Mouse (Mus musculus): ENCODE measurements at regions not wholly inside any gene's neighbourhood (a gene's known extent, or its start where the extent isn't known, plus 50 kb on each side); places are given as distances from the start of the nearest gene placed in this dataset.

DNA sequence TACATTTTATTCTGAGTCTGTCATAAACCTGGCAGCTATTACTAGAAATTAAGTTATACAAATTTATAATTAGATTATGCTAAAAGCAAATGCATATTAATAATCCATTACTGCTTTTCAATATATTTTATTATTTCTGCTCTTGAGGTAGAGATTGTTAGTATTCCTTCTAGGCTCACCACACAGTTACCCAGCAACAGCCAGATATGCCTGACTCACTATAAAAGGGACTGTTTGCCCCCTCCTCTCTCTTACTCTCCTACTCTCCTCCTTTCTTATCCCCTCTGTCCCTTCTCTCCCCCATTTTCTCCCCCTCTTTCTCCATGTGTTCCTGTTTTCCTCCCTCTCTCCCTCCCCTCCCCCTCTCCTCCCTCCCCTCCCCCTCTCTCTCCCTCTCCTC is 98.7 kb downstream of the 4930505A04Rik start:
- Histone ChIP-seq H3K4me1 (replicated peaks; ENCODE audit: control insufficient read depth, insufficient read depth, low read length) (no peaks in the 10 kb centered on the region), H3K9ac (no peak overlapping the region), H3K4me3 (replicated peaks; ENCODE audit: low read length) (no peak overlapping the region), H3K36me3 (replicated peaks; ENCODE audit: control insufficient read depth, insufficient read depth) (no peaks in the 10 kb centered on the region), H3K9me3 (ENCODE audit: control insufficient read depth, low read length) (no peaks in the 10 kb centered on the region), H3K27ac (no peak overlapping the region), H3K27me3 (ENCODE audit: control insufficient read depth, insufficient read depth, low read length) (no peaks in the 10 kb centered on the region), H3K4me2 (replicated peaks) (no peak overlapping the region)
- ATAC-seq (ENCODE audit: low FRiP score), result no peak
- DNase-seq (ENCODE audit: low spot score), result no peak

DNA sequence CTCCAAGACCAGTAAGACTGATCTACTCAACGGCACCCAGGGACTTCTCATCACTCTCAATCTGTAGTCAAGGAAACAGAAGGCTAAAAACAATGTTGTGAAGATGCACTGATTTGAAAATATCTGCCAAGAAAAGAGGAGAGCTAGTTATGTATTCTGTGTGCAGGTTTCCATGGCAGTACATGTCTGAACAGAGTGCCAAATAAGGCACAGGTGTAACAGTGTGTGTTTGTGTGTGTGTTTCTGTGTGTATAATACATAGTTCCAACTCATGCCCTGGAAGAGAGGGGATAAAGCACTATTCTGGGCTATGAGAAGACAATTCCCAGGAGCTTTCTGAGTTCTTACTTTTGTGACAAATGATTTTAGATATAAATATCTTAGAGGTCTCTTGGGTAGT is 99.7 kb downstream of the 4930505A04Rik start:
- no peaks in the 10 kb centered on the region for H3K27me3 ChIP-seq (ENCODE audit: control insufficient read depth, insufficient read depth, low read length)
- H3K4me2 ChIP-seq (replicated peaks), result no peak overlapping the region
- H3K4me3 ChIP-seq (replicated peaks; ENCODE audit: low read length), result no peak overlapping the region
- no peak for ATAC-seq (ENCODE audit: low FRiP score)
- no peaks in the 10 kb centered on the region for H3K36me3 ChIP-seq (replicated peaks; ENCODE audit: control insufficient read depth, insufficient read depth)
- no peaks in the 10 kb centered on the region for H3K4me1 ChIP-seq (replicated peaks; ENCODE audit: control insufficient read depth, insufficient read depth, low read length)
- no peak overlapping the region for H3K9ac ChIP-seq
- no peaks in the 10 kb centered on the region for H3K9me3 ChIP-seq (ENCODE audit: control insufficient read depth, low read length)
- WGBS, result 70% methylated on average over 1 of the region's 1 CpGs
- H3K27ac ChIP-seq, result no peak overlapping the region
- DNase-seq (ENCODE audit: low spot score), result no peak

DNA sequence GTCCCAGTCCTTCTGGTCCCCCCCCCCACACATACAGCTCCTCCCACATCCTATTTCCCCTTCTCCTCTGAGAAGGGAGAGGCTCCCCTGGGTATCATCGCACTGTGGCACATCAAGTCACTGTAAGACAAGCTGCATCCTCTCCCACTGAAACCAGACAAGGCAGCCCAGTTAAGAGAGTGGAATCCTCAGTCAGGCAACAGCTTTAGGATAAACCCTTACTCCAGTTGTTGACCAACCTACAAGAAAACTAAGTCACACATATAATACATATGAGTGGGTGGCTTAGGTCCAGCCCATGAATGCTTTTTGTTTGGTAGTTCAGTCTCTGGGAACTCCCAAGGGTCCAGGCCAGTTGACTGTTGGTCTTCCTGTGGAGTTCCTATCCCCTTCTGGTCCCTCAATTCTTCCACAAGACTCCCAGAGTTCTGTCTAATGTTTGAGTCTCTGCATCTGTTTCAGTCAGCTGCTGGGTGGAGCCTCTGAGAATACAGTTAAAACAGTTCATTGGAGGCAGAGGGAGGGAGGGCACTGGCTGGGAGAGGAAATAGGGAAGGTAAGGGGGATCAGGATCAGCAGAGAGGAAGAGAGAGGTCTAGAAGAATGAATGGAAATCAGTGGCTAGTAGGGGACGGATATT is 101.7 kb upstream of the Sptbn1 start:
- H3K9ac ChIP-seq, result no peak overlapping the region
- WGBS, result 86% methylated on average over 2 of the region's 2 CpGs
- H3K9me3 ChIP-seq (ENCODE audit: control insufficient read depth, low read length), result no peaks in the 10 kb centered on the region
- H3K4me3 ChIP-seq (replicated peaks; ENCODE audit: low read length), result no peak overlapping the region
- no peak overlapping the region for H3K27ac ChIP-seq
- H3K4me1 ChIP-seq (replicated peaks; ENCODE audit: control insufficient read depth, insufficient read depth, low read length), result no peaks in the 10 kb centered on the region
- no peak overlapping the region for H3K4me2 ChIP-seq (replicated peaks)
- ATAC-seq (ENCODE audit: low FRiP score), result no peak
- no peaks in the 10 kb centered on the region for H3K27me3 ChIP-seq (ENCODE audit: control insufficient read depth, insufficient read depth, low read length)
- H3K36me3 ChIP-seq (replicated peaks; ENCODE audit: control insufficient read depth, insufficient read depth), result no peaks in the 10 kb centered on the region
- no peak for DNase-seq (ENCODE audit: low spot score)

DNA sequence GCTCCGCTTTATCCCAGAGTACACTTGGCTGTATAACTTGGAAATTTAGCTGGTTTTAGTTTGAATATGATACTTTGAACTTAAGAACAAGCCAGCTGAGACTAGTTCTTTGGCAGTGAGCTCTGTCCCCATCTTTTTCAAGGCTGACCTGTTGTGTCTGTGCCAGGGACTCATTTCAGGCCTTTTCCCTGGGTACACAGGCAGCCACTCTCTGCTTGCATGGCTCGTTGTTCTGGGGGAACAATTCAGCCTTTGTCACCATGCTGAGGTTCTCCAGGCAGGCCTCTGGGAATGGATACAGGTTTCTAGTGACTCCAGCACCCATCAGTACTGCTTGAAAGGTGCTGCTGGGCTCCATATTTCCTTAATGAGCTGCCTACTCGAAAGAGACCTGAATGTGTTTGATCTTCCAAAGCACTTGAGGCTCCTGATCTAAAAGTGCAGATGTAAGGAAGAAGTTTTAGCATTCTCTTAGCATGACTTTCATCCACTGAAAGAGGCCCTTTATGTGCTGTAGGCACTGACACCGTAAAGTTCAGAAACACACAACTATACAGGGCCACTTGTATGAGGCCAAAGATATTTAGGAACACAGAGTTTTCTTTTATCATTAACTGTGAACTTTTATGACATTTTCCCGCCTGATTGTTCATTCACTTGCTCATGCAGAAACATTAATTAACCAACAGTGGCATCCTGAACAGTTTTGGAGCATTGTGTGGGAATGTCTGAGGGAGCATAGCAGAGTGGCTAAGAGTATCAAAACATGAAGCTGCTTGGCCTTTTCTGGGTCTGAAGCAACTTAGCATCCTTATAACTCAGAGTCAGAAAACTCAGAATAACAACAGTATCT is 99.6 kb upstream of the Sptbn1 start:
- Histone ChIP-seq H3K27me3 (ENCODE audit: control insufficient read depth, insufficient read depth, low read length) (no peaks in the 10 kb centered on the region), H3K4me3 (replicated peaks; ENCODE audit: low read length) (no peak overlapping the region), H3K9ac (no peak overlapping the region), H3K9me3 (ENCODE audit: control insufficient read depth, low read length) (no peaks in the 10 kb centered on the region), H3K4me1 (replicated peaks; ENCODE audit: control insufficient read depth, insufficient read depth, low read length) (no peaks in the 10 kb centered on the region), H3K36me3 (replicated peaks; ENCODE audit: control insufficient read depth, insufficient read depth) (no peaks in the 10 kb centered on the region), H3K27ac (no peak overlapping the region), H3K4me2 (replicated peaks) (no peak overlapping the region)
- DNase-seq (ENCODE audit: low spot score), result no peak
- ATAC-seq (ENCODE audit: low FRiP score), result peak; percentile 40; the same call in 1 of the 2 replicates
- WGBS, result 64% methylated on average over 5 of the region's 5 CpGs

DNA sequence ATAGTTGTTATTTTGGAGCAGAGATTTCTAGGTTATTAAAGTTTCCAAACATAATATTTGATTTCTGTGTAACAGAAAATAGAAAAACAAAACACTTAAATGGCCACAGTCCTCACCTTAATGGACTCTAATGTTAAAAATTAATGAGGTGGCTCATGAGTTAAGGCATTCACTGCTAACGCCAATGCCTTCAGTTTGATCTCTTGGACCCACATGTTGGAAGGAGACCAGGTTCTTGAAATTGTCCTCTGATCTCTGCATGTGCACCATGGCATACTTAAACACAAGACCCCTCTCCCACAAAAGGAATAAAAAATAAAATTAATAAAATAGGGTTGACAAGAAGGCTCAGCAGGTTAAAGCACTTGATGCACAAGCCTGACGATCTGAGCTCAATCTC is 98.5 kb upstream of the Sptbn1 start:
- no peak overlapping the region for H3K9ac ChIP-seq
- ATAC-seq (ENCODE audit: low FRiP score), result no peak
- no peaks in the 10 kb centered on the region for H3K4me1 ChIP-seq (replicated peaks; ENCODE audit: control insufficient read depth, insufficient read depth, low read length)
- H3K36me3 ChIP-seq (replicated peaks; ENCODE audit: control insufficient read depth, insufficient read depth), result no peaks in the 10 kb centered on the region
- H3K27ac ChIP-seq, result no peak overlapping the region
- H3K4me3 ChIP-seq (replicated peaks; ENCODE audit: low read length), result no peak overlapping the region
- H3K27me3 ChIP-seq (ENCODE audit: control insufficient read depth, insufficient read depth, low read length), result no peaks in the 10 kb centered on the region
- no peak overlapping the region for H3K4me2 ChIP-seq (replicated peaks)
- no peak for DNase-seq (ENCODE audit: low spot score)
- no peaks in the 10 kb centered on the region for H3K9me3 ChIP-seq (ENCODE audit: control insufficient read depth, low read length)
- 85% methylated on average over 2 of the region's 2 CpGs for WGBS

DNA sequence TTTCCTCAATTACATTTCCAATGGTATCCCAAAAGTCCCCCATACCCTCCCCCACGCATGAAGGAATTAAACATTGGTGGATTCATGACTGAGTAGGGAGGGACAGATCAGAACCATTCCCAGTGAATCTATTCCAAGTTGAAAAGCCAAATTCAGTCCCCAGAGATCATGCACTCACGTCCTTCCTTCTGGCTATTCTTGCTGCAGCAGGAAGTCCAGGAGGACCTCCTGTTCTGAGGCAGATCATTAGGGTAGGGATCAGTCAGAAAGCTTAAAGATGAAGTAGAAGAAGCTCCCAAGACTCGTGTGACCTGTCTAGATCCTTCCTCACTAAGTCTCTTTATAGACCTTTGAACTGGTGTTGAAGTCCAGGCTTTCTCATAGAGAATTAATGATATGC is 97.0 kb upstream of the Sptbn1 start:
- WGBS, result 67% methylated on average over 3 of the region's 3 CpGs
- DNase-seq (ENCODE audit: low spot score) (no peak), ATAC-seq (ENCODE audit: low FRiP score) (no peak)
- Histone ChIP-seq H3K4me3 (replicated peaks; ENCODE audit: low read length) (no peak overlapping the region), H3K27ac (no peak overlapping the region), H3K4me1 (replicated peaks; ENCODE audit: control insufficient read depth, insufficient read depth, low read length) (no peaks in the 10 kb centered on the region), H3K36me3 (replicated peaks; ENCODE audit: control insufficient read depth, insufficient read depth) (no peaks in the 10 kb centered on the region), H3K4me2 (replicated peaks) (no peak overlapping the region), H3K9me3 (ENCODE audit: control insufficient read depth, low read length) (no peaks in the 10 kb centered on the region), H3K27me3 (ENCODE audit: control insufficient read depth, insufficient read depth, low read length) (no peaks in the 10 kb centered on the region), H3K9ac (no peak overlapping the region)

DNA sequence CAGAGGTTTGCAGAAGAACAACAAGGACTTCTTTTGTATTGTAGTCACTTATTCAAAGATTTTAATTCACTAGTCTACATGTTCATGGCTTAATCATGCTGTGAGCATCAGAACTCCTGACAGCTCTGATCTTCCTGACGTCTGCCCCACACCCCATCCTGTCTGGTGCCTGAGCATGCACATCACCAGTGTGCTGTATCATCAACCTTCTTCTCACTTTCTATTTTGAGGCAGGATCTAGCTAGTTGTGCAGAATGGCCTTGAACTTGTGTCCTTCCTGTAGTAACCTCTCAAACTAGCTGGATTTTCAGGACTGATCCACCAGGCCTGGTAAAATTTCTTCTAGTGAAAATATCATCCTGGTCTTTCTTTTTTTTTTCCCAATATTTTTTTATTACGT is 96.6 kb upstream of the Sptbn1 start:
- ATAC-seq (ENCODE audit: low FRiP score) (no peak), DNase-seq (ENCODE audit: low spot score) (no peak)
- Histone ChIP-seq H3K4me3 (replicated peaks; ENCODE audit: low read length) (no peak overlapping the region), H3K27ac (no peak overlapping the region), H3K9me3 (ENCODE audit: control insufficient read depth, low read length) (no peaks in the 10 kb centered on the region), H3K4me1 (replicated peaks; ENCODE audit: control insufficient read depth, insufficient read depth, low read length) (no peaks in the 10 kb centered on the region), H3K27me3 (ENCODE audit: control insufficient read depth, insufficient read depth, low read length) (no peaks in the 10 kb centered on the region), H3K9ac (no peak overlapping the region), H3K4me2 (replicated peaks) (no peak overlapping the region), H3K36me3 (replicated peaks; ENCODE audit: control insufficient read depth, insufficient read depth) (no peaks in the 10 kb centered on the region)
- 62% methylated on average over 2 of the region's 2 CpGs for WGBS

DNA sequence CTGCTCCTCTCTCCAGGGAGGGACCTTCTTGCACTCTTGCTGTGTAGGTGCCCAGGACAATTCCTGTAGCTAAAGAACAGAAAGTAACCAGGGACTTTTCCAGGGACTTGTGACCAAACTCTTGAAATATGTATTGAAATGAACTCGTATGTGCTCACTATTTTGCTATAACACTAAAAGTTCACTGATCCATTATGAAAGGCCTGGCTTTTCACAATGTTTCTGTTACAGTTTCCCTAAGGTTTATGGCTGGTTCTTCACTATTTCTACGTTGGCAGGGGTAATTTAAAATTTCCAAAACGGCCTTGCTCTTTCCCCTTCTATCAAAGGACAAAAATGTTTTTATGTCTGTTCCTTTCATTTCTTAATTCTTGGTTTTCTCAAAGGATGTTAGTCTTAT is 90.2 kb upstream of the Sptbn1 start:
- H3K4me3 ChIP-seq (replicated peaks; ENCODE audit: low read length), result no peak overlapping the region
- no peak for ATAC-seq (ENCODE audit: low FRiP score)
- no peaks in the 10 kb centered on the region for H3K4me1 ChIP-seq (replicated peaks; ENCODE audit: control insufficient read depth, insufficient read depth, low read length)
- no peaks in the 10 kb centered on the region for H3K9me3 ChIP-seq (ENCODE audit: control insufficient read depth, low read length)
- H3K27me3 ChIP-seq (ENCODE audit: control insufficient read depth, insufficient read depth, low read length), result no peaks in the 10 kb centered on the region
- DNase-seq (ENCODE audit: low spot score), result no peak
- H3K27ac ChIP-seq, result no peak overlapping the region
- 77% methylated on average over 3 of the region's 3 CpGs for WGBS
- no peaks in the 10 kb centered on the region for H3K36me3 ChIP-seq (replicated peaks; ENCODE audit: control insufficient read depth, insufficient read depth)
- no peak overlapping the region for H3K4me2 ChIP-seq (replicated peaks)
- no peak overlapping the region for H3K9ac ChIP-seq

DNA sequence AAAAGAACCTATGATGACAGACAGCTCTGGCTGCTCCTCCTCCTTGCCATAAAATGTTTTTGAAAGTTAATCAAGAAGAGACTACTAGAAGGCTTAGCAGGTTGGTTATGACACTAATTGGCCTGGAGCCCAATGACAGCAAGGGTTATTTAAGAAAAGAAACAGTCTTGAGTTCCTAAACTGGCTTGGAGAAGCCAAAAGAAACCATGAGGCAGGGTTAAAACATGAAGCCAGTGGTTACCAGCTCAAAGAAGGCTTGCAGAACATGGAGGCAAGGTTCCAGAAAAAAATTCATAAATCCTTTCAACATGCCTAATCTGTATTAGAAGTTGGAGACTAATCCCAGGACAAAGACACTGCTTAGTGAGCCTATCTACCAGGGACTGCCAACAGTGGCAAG is 87.4 kb upstream of the Sptbn1 start:
- H3K9me3 ChIP-seq (ENCODE audit: control insufficient read depth, low read length), result no peaks in the 10 kb centered on the region
- ATAC-seq (ENCODE audit: low FRiP score) (no peak), DNase-seq (ENCODE audit: low spot score) (no peak)
- H3K4me2 ChIP-seq (replicated peaks), result no peak overlapping the region
- H3K9ac ChIP-seq, result no peak overlapping the region
- H3K4me3 ChIP-seq (replicated peaks; ENCODE audit: low read length), result no peak overlapping the region
- H3K36me3 ChIP-seq (replicated peaks; ENCODE audit: control insufficient read depth, insufficient read depth), result no peaks in the 10 kb centered on the region
- H3K27me3 ChIP-seq (ENCODE audit: control insufficient read depth, insufficient read depth, low read length), result no peaks in the 10 kb centered on the region
- no peaks in the 10 kb centered on the region for H3K4me1 ChIP-seq (replicated peaks; ENCODE audit: control insufficient read depth, insufficient read depth, low read length)
- H3K27ac ChIP-seq, result no peak overlapping the region

Data from hindbrain, embryonic 14.5 days (tissue).